Mouse (Mus musculus) kidney, postnatal 0 days (tissue): ENCODE results near the gene Mettl16. TPM values are rescaled to one million over a fixed set of nuclear protein-coding genes. Genes with fewer than 3 reads are reported as not detected.
A peak's percentile ranks its signal among the peaks of the same experiment; 100 is the strongest.

Experiments used
- ATAC-seq: fragments of 200-750 bp; cut with Nextera tagmentation; replicated peaks from 2 replicates; pipeline ENCODE4 v1.8.0; 2017; ENCODE audit warnings: low read depth, moderate number of reproducible peaks, moderate TSS enrichment, moderate library complexity; ENCODE audit not compliant: low FRiP score
- DNase-seq: peaks from one replicate; pipeline ENCODE4 v3.0.0-alpha.2; 2016; ENCODE audit warnings: low spot score
- H3K27ac ChIP-seq: fragments of 300-500 bp; sonication (generic); 2 replicates; pipeline ENCODE4 v1.5.1; 2014; ENCODE audit warnings: mild to moderate bottlenecking
- H3K27me3 ChIP-seq: fragments of 300-500 bp; sonication (generic); 2 replicates; pipeline ENCODE4 v1.6.1; 2014; ENCODE audit warnings: low read length, mixed read lengths; ENCODE audit not compliant: insufficient read depth
- H3K36me3 ChIP-seq: fragments of 300-500 bp; sonication (generic); 2 replicates; pipeline ENCODE4 v1.6.1; 2014; ENCODE audit warnings: low read length, mixed read lengths; ENCODE audit not compliant: insufficient read depth
- H3K4me1 ChIP-seq: fragments of 300-500 bp; sonication (generic); replicated peaks from 2 replicates; pipeline ENCODE4 v1.6.1; 2014; ENCODE audit warnings: antibody characterized with exemption, low read length, mixed read lengths; ENCODE audit not compliant: insufficient read depth
- H3K4me2 ChIP-seq: fragments of 300-500 bp; sonication (generic); 2 replicates; pipeline ENCODE4 v1.6.1; 2014; ENCODE audit warnings: mild to moderate bottlenecking, low read length, moderate library complexity, mixed read lengths
- H3K4me3 ChIP-seq: fragments of 300-500 bp; sonication (generic); replicated peaks from 2 replicates; pipeline ENCODE4 v1.5.1; 2014; ENCODE audit warnings: low read depth, low read length
- H3K9ac ChIP-seq: fragments of 300-500 bp; sonication (generic); 2 replicates; pipeline ENCODE4 v1.6.1; 2014; ENCODE audit warnings: low read depth, low read length
- H3K9me3 ChIP-seq: fragments of 300-500 bp; sonication (generic); replicated peaks from 2 replicates; pipeline ENCODE4 v1.6.1; 2016; ENCODE audit warnings: low read length, inconsistent platforms, mixed read lengths
- CTCF ChIP-seq: IDR thresholded peaks from 2 replicates; pipeline ENCODE4 v1.5.1; 2016; ENCODE audit warnings: antibody characterized with exemption, low read depth, mild to moderate bottlenecking, moderate library complexity
- WGBS: fragments of 180-500 bp; shearing (Covaris S2); extraction: QIAGEN DNeasy Blood & Tissue Kit; methylation state at CpG from one replicate; pipeline ENCODE4 v1.1.7; 2014; 5-methylcytosine and 5-hydroxymethylcytosine counted together
- polyA plus RNA-seq: library from polyadenylated mRNA; unstranded; fragments of >200 nt; fragmentation: Nextera tagmentation; extraction: Ambion mirVana; gene quantifications from 2 replicates; pipeline ENCODE4 v1.2.1, GENCODE M21; 2015

Mettl16 gene
- polyA plus RNA-seq, 1 experiment from 2014 or later = 27.1 TPM

GRCm38 (mm10) chr11:74832503-74833143, 62.0 kb downstream of the Mettl16 start:
- 1% methylated on average over 26 of the region's 26 CpGs for WGBS
- Histone ChIP-seq H3K4me1 (peaks cover 41% of the 10 kb centered on the region), H3K27ac (peak overlapping the region; percentile 97), H3K4me3 (peak overlapping the region; percentile 86), H3K9ac (peak overlapping the region; percentile 59), H3K27me3 (no peaks in the 10 kb centered on the region), H3K9me3 (no peaks in the 10 kb centered on the region), H3K36me3 (no peaks in the 10 kb centered on the region), H3K4me2 (peak overlapping the region; percentile 78)
- ATAC-seq (no peak), DNase-seq (peak; percentile 74)
- TF ChIP-seq CTCF = no peak

- no peak for ATAC-seq
- Histone ChIP-seq H3K4me2 (peak overlapping the region; percentile 78), H3K4me3 (no peak overlapping the region), H3K9ac (no peak overlapping the region), H3K4me1 (peaks cover 34% of the 10 kb centered on the region), H3K36me3 (no peaks in the 10 kb centered on the region), H3K9me3 (no peaks in the 10 kb centered on the region), H3K27ac (peak overlapping the region; percentile 97), H3K27me3 (no peaks in the 10 kb centered on the region)
- 63% methylated on average over 8 of the region's 8 CpGs for WGBS
- no peak for DNase-seq
- no peak for TF ChIP-seq CTCF
Measured at GRCm38 (mm10) chr11:74833536-74834358, 63.1 kb downstream of the Mettl16 start.

GRCm38 (mm10) chr11:74834359-74834638, 63.7 kb downstream of the Mettl16 start:
- Histone ChIP-seq H3K36me3 (no peaks in the 10 kb centered on the region), H3K27me3 (no peaks in the 10 kb centered on the region), H3K9ac (no peak overlapping the region), H3K4me2 (no peak overlapping the region), H3K27ac (peak overlapping the region; percentile 97), H3K9me3 (no peaks in the 10 kb centered on the region), H3K4me1 (peaks cover 30% of the 10 kb centered on the region), H3K4me3 (no peak overlapping the region)
- WGBS = 27% methylated on average over 1 of the region's 1 CpGs
- no peak for TF ChIP-seq CTCF
- no peak for ATAC-seq
- no peak for DNase-seq

GRCm38 (mm10) chr11:74834650-74835277, 64.1 kb downstream of the Mettl16 start:
- Histone ChIP-seq H3K4me2 (no peak overlapping the region), H3K9me3 (no peaks in the 10 kb centered on the region)

GRCm38 (mm10) chr11:74835593-74836224, 65.1 kb downstream of the Mettl16 start:
- DNase-seq (no peak), ATAC-seq (no peak)
- no peak overlapping the region for H3K27ac ChIP-seq
- no peaks in the 10 kb centered on the region for H3K9me3 ChIP-seq
- H3K27me3 ChIP-seq = no peaks in the 10 kb centered on the region
- H3K4me3 ChIP-seq = no peak overlapping the region
- H3K4me1 ChIP-seq = peaks cover 36% of the 10 kb centered on the region
- TF ChIP-seq CTCF = no peak
- H3K4me2 ChIP-seq = no peak overlapping the region
- H3K36me3 ChIP-seq = peaks cover 5% of the 10 kb centered on the region; the same call in 1 of the 2 replicates
- no peak overlapping the region for H3K9ac ChIP-seq
- WGBS = 89% methylated on average over 6 of the region's 6 CpGs

More at GRCm38 (mm10) chr11:74834650-74835277, 64.1 kb downstream of the Mettl16 start:
- no peak for ATAC-seq
- peaks cover 33% of the 10 kb centered on the region for H3K4me1 ChIP-seq
- peaks cover 2% of the 10 kb centered on the region; the same call in 1 of the 2 replicates for H3K36me3 ChIP-seq
- DNase-seq = no peak
- no peak overlapping the region for H3K4me3 ChIP-seq
- no peaks in the 10 kb centered on the region for H3K27me3 ChIP-seq
- peak overlapping the region; percentile 97 for H3K27ac ChIP-seq
- WGBS = 39% methylated on average over 5 of the region's 5 CpGs
- no peak overlapping the region for H3K9ac ChIP-seq
- TF ChIP-seq CTCF = no peak
